Mouse (Mus musculus): ENCODE measurements around the gene Cntnap2.

Cntnap2 gene

GRCm38 (mm10) chr6:45327952-45328485 is 268.9 kb downstream of the Cntnap2 start:
- no peak for DNase-seq (ENCODE audit: low read depth, low spot score)

- DNase-seq (ENCODE audit: low read depth, low spot score), result no peak
These were observed 286.2 kb downstream of the Cntnap2 start for GRCm38 (mm10) chr6:45345396-45345795.

DNA sequence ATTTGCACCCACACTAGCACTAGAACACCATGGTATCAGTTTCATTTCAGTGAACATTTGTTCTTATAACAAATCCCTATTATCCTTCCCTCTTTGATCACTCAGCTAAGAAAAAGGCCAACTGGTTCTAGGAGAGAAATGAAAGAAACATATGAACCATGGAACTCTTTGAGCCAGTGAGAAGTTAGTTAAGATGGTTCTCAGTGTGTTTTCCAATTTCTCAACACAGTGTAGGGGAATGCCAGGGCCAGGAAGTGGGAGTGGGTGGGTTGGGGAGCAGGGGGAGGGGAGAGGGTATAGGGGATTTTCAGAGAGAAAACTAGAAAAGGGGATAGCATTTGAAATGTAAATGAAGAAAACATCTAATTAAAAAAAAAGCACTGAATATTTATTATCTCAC is 286.8 kb downstream of the Cntnap2 start:
- no peak for DNase-seq (ENCODE audit: low read depth, low spot score)

DNA sequence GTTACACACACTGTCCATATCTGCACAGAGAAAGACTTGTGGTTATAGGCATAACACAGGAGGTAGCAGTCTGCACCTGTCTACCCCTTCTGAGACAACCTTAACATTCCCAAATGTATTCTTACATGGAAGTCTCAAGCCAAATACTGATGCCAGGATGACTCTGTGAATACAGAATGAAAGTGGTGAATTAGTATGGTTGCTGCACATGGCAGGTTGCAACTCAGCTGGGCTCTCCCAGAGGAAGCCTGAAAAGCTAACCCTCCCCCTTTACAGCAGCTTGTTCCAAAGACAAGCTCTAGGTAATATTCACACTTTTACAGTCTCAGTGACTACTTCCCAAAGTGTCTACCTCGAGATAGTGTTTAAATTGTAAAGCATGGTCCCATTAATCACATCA is 307.3 kb downstream of the Cntnap2 start:
- DNase-seq (ENCODE audit: low read depth, low spot score), result no peak

DNA sequence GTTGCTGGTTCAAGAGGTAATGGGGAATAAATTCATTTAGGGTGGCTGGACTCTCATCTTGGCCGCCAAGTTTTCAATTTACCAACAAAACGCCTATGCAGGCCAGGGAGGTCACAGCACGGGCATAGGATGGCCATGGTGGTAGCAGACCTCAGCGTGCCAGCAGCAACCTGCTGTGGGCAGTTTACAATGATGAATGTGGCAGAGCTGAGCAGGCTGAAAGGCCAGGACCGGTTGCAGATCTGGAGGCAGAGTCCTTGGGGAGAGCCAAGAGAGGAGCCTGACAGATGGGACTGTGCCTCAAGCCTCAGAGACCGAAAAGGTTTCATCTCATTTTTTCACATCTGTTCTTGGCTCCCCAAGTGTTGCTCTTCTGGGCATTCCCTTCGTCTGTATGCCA is 322.0 kb downstream of the Cntnap2 start:
- DNase-seq (ENCODE audit: low read depth, low spot score), result no peak

DNA sequence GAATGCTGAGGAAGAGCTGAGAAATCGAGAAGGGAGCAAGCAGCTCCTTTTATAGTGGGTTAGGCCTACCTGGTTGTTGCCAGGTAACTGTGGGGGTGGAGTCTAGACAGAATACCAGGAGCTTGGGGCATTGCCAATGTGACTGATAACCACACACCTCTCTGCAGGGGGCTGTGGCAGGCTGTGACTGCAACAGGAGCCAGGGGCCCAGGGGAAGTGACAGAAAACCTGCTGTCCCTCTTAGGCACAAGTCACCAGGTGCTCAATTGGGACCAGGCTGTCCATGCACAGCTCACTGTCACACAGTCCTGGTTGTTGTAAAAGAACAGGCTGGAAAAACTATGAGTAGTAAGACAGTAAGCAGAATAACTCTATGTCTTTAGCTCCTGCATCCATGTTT is 329.9 kb downstream of the Cntnap2 start:
- no peak for DNase-seq (ENCODE audit: low read depth, low spot score)

GRCm38 (mm10) chr6:45413629-45414028 is 354.5 kb downstream of the Cntnap2 start:
- no peak for DNase-seq (ENCODE audit: low read depth, low spot score)

DNA sequence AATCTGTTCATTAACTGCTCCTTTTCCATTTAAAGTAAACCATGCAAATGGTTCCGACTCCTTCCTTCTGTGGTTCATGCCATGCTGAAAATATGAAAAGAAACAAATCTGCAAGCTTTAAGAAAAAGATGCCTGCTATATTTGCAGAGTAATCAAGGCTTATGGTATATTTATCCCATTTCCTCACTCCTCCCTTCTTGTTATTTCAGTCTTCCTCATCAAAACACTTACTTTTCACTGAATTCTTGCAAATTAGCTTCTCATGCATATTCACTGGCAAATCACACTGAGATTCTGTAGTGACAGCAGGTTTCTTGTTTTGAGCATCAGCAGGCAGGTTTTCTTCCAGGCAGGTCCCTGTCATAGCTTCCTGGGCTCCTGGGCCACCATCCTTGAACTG is 396.3 kb downstream of the Cntnap2 start:
- DNase-seq (ENCODE audit: low read depth, low spot score), result no peak

GRCm38 (mm10) chr6:45518221-45518620 is 459.1 kb downstream of the Cntnap2 start:
- no peak for DNase-seq (ENCODE audit: low read depth, low spot score)

GRCm38 (mm10) chr6:45536999-45537398 is 477.8 kb downstream of the Cntnap2 start:
- no peak for DNase-seq (ENCODE audit: low read depth, low spot score)

DNA sequence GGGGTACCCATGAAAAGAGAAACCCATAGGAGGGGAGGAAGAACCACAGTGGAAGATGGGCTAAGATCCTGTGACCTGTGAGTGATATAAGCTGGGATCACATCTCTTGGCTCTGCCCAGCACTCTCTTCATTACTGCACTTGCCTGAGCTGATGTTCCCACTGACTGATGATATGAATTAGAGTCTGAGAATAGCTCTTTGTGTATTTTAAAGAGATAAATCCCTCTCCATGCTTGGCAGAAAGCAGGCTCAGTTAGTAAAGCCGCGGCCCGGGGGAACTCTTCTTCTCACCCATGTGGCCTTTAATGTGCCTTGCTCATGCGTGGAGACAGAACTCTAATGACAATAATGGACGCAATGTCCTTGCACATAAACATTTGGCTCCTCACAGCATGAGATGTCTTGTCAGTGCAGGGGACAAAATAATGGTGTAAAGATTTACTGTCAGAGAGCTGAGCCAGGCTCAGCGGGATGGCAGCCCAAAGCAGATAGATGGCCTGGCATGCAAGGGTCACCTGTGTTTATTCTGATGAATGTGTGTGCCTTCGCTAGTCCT is 485.2 kb downstream of the Cntnap2 start:
- DNase-seq (ENCODE audit: low read depth, low spot score), result no peak

- no peak for DNase-seq (ENCODE audit: low read depth, low spot score)
These were observed 500.6 kb downstream of the Cntnap2 start for GRCm38 (mm10) chr6:45559724-45560123.

DNA sequence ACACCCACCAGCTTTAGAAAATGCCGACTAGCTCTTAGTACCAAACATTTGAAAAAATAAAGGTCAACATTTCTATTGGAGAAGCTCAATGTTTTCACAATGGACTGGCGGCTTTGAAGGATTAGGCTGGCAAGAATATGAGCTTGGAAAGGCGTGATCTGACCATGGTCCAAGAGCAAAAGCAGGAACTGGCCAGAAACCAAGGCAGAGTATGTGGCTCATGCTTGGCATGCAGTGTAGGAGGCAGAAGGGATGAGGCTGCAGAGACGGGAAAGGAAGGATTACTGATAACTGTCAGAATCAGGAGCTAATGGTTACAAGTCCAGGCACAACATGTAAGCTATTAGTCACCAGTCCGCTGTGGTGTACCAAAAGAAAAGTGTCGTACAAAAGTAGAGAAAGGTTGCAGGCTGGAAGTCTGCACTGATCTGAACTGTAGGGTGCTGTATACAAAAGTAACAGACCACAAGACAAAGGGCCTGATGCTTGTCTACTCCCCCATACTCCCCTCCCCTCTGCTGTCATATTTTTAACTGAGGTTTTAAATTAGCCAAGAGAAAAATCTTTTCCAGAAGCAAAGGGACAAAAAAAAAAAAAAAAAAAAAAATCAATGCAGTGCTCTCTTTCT is 525.4 kb downstream of the Cntnap2 start:
- no peak for DNase-seq (ENCODE audit: low read depth, low spot score)

GRCm38 (mm10) chr6:45589084-45589483 is 529.9 kb downstream of the Cntnap2 start:
- no peak for DNase-seq (ENCODE audit: low read depth, low spot score)

GRCm38 (mm10) chr6:45647017-45647416 is 587.9 kb downstream of the Cntnap2 start:
- no peak for DNase-seq (ENCODE audit: low read depth, low spot score)

DNA sequence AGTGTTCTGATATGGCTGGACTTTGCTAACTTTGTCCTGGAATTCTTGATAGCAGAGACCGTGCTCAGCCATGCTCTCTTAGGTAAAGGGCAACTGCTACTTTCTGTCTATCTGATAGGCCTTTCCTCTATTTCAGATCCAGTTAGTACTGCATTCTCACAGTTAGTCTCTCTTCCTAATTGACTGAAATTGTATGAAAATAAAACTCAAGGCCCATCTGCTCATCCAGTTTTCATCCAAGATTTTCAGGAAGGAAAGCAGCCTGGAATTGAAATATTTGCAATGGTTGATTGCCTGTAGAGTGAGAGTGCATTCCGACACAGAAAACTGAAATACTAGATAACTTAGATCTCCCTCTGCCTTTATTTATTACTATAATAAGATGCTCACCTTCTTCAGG is 589.3 kb downstream of the Cntnap2 start:
- DNase-seq (ENCODE audit: low read depth, low spot score), result no peak

DNA sequence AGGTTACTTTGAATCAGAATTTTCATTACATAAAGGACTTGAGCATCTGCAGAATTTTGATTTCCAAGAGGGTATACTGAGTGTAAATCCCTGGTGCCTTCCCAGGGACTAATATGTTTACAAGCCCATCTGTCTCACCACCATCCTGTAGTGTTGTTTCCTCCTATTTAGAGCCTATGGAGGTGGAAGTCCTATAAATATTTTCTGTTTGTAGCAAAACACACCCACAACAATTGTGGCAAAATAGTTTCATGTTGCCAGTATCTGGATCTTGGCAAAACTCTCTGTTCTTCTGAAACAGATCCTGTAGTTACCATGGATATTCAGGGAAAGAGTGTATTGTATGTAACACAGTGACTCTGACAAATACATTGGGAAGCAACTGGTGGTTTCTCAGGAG is 641.1 kb downstream of the Cntnap2 start:
- no peak for DNase-seq (ENCODE audit: low read depth, low spot score)

GRCm38 (mm10) chr6:45791612-45792011 is 732.5 kb downstream of the Cntnap2 start:
- DNase-seq (ENCODE audit: low read depth, low spot score), result no peak

DNA sequence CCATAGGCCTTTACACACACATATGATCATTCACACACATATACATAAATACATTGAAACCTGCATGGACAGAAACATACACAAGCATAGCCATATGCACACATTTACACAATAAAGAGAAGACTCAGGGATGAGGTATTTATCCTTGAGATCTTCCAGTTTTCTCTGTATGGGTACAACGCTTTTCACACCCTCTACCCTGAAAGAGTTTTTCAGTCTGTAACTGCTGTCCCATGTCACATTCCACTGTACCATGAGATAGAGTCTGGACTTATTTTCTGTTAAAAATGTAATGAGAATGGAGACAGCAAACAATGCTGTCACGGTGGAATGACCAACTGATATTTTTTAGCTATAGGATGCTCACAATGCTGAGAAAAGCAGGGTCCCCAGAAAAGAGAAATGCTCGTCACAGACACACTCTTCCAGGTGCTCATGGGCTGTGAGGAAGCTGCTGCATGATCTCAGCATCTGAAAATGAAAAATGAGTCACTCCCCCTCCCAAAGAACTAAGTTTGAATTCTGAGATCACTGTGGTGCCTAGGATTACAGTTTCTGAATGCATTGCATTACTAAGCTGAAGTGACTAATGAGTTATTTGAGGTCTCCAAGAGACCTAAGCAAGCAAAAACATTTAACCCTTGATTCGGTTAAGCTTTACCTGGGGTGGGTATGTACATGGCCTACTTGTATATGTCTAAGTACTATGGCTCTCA is 782.6 kb downstream of the Cntnap2 start:
- no peak for DNase-seq (ENCODE audit: low read depth, low spot score)

DNA sequence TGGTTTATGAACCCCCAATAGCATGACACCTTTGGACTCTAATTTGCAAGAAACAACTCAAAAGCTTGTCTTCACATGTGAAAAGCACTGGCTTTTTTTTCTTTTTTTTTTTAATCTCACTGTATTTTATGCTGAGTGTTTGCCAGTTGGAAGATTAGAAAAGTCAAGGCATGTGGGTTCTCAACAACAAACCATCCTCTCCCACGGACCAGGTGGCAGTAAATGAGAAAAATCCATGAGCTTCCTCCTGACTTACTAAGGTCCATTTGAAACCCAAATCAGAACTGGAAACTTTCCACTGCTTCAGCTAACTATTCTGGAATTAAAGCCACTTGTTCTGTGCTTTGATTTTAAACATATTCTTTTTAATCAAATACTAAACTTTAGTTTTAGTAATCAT is 784.6 kb downstream of the Cntnap2 start:
- no peak for DNase-seq (ENCODE audit: low read depth, low spot score)

DNA sequence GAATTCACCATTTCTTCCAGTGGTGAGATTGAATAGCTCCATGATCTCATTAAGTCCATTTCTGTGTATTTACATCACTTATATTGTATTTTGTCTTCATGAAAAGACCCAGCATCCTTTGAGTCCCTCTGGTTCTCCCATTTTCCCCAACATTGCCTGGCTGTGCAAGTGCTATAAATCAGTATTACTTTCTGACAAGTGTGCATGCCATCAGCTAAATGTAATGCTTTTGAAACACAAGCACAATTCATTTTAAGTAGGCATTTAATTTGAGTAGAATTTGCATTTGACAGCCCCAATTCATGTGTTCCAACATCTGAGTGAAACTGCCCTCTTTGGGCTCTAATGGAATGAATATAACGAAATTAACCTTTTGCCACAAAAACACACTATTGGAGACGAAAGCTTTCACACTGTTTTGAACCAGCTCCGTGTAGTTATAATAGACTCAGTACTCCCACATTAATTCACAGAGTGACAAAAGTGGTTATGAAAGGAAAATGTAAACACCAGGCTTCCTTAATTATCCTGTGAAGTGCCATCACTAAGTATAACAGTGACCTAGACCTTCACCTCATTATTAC is 812.3 kb downstream of the Cntnap2 start:
- no peak for DNase-seq (ENCODE audit: low read depth, low spot score)

GRCm38 (mm10) chr6:45885486-45885885 is 826.3 kb downstream of the Cntnap2 start:
- no peak for DNase-seq (ENCODE audit: low read depth, low spot score)

DNA sequence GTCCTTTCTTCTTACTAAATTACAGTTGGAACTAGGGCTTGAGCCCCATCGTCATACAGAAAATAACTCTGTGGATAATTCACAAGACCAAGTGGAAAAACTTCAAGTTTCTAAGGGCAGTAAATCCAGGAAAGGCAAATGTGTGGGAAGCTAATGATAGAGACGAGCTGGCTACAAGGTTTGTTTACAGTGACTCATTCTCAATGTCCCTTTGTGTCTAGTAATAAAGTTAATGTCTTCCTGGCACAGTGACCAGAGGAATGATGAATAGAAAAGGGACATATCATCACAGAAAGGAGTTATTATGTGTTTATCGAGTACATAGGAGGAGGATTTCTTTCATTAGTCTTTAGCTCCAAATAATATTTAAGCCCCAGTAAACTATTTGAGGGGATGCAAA is 828.7 kb downstream of the Cntnap2 start:
- no peak for DNase-seq (ENCODE audit: low read depth, low spot score)

Measured in forelimb bud, embryonic 11.5 days (tissue).